Mouse (Mus musculus) G1E (cell line): ENCODE data around the gene Nrf1. TPM values are rescaled to one million over a fixed set of nuclear protein-coding genes. Genes with fewer than 3 reads are reported as not detected.

Source experiments
- ATAC-seq: 2 replicates; pipeline ENCODE4 v1.8.0; 2016; ENCODE audit warnings: mild to moderate bottlenecking; ENCODE audit not compliant: insufficient number of reproducible peaks, poor library complexity, low FRiP score, severe bottlenecking; ENCODE audit errors: extremely low read depth
- DNase-seq: peaks from one replicate; pipeline ENCODE4 v3.0.0; 2012; ENCODE audit warnings: low spot score
- H3K27me3 ChIP-seq: 2 replicates; pipeline ENCODE4 v1.6.1; 2012; ENCODE audit warnings: mild to moderate bottlenecking, low read length, inconsistent platforms; ENCODE audit not compliant: insufficient read depth
- H3K36me3 ChIP-seq: replicated peaks from 2 replicates; pipeline ENCODE3; 2012; ENCODE audit warnings: mild to moderate bottlenecking, inconsistent platforms
- H3K4me1 ChIP-seq: 2 replicates; pipeline ENCODE4 v1.6.1; 2012; ENCODE audit warnings: low read depth, low read length, inconsistent platforms, mixed read lengths; ENCODE audit not compliant: insufficient read depth
- H3K4me3 ChIP-seq: 2 replicates; pipeline ENCODE4 v1.5.1; 2012; ENCODE audit warnings: low read depth, mild to moderate bottlenecking, inconsistent platforms, low read length, moderate library complexity, mixed read lengths
- H3K9me3 ChIP-seq: replicated peaks from 2 replicates; pipeline ENCODE4 v1.6.1; 2012; ENCODE audit warnings: inconsistent platforms
- CTCF ChIP-seq: IDR thresholded peaks from 2 replicates; pipeline ENCODE4 v1.5.1; 2012; ENCODE audit warnings: low read depth, low read length, inconsistent platforms, mixed read lengths
- GATA1 ChIP-seq: IDR thresholded peaks from 2 replicates; pipeline ENCODE4 v1.6.1; 2012; ENCODE audit warnings: borderline replicate concordance, low read length, inconsistent platforms, mixed read lengths
- GATA2 ChIP-seq: IDR thresholded peaks from 2 replicates; pipeline ENCODE4 v1.6.1; 2012; ENCODE audit warnings: low read depth, low read length, inconsistent platforms, borderline replicate concordance
- POLR2AphosphoS5 ChIP-seq: IDR thresholded peaks from 2 replicates; pipeline ENCODE4 v1.6.1; 2012; ENCODE audit warnings: low read depth, low read length, inconsistent platforms; ENCODE audit not compliant: insufficient replicate concordance
- TAL1 ChIP-seq: conservative IDR thresholded peaks from 2 replicates; pipeline ENCODE4 v1.6.1; 2012; ENCODE audit warnings: low read depth, low read length, inconsistent platforms, mixed read lengths
- polyA plus RNA-seq: library from polyadenylated mRNA; stranded (reverse); fragments of >175 nt; gene quantifications from 2 replicates; pipeline ENCODE4 v1.2.3, GENCODE M21; 2012
- total RNA-seq, 2 experiments: library from RNA; stranded (forward) in 1 of 2; stranded (reverse) in 1 of 2; fragments of 200-1000 nt in 1 of 2; fragments of >200 nt in 1 of 2; fragmentation: Nextera tagmentation in 1 of 2; gene quantifications; 2 replicates each; pipeline ENCODE4 v1.2.3; 2014 to 2017

Gene Nrf1
- total and polyA plus RNA-seq, 3 experiments: 9.7 to 79.0 (median 52.4) TPM

DNA sequence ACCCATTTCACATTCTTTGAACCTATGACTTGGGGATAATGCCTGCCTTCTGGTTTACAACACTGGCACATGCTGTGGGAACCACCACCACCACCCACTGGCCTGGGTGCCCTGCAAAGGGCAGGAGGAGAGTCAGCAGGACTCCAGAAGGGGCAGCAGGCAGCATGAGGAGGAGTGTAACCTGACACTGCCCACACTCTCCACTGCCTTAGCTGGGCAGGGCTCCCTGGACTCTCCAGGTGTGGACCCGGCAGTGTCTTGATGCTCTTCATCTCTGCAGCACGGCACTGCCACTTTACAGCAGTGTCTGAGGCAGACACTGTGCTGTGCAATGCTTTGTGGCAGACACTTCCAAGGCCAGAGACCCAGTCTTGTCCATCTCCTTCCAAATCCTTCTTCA is 34.3 kb upstream of the Nrf1 start:
- TF ChIP-seq CTCF (no peak), POLR2AphosphoS5 (no peak), TAL1 (no peak), GATA2 (no peak), GATA1 (no peak)
- ATAC-seq (no peak), DNase-seq (no peak)
- no peaks in the 10 kb centered on the region for H3K9me3 ChIP-seq
- H3K4me1 ChIP-seq: no peaks in the 10 kb centered on the region
- H3K27me3 ChIP-seq: peaks cover 30% of the 10 kb centered on the region
- H3K4me3 ChIP-seq: no peak overlapping the region
- no peaks in the 10 kb centered on the region for H3K36me3 ChIP-seq

GRCm38 (mm10) chr6:30014187-30014864 is 33.5 kb upstream of the Nrf1 start:
- H3K27me3 ChIP-seq: peaks cover 26% of the 10 kb centered on the region
- no peaks in the 10 kb centered on the region for H3K4me1 ChIP-seq
- no peak for TF ChIP-seq GATA2
- no peak for TF ChIP-seq TAL1
- TF ChIP-seq CTCF: no peak
- TF ChIP-seq GATA1: no peak
- TF ChIP-seq POLR2AphosphoS5: no peak
- no peaks in the 10 kb centered on the region for H3K36me3 ChIP-seq
- H3K4me3 ChIP-seq: no peak overlapping the region
- H3K9me3 ChIP-seq: no peaks in the 10 kb centered on the region
- no peak for DNase-seq
- no peak for ATAC-seq

- Histone ChIP-seq H3K27me3 (peaks cover 13% of the 10 kb centered on the region), H3K36me3 (no peaks in the 10 kb centered on the region), H3K9me3 (no peaks in the 10 kb centered on the region), H3K4me3 (no peak overlapping the region), H3K4me1 (no peaks in the 10 kb centered on the region)
- TF ChIP-seq GATA2 (no peak), CTCF (no peak), POLR2AphosphoS5 (no peak), GATA1 (no peak), TAL1 (no peak)
- ATAC-seq (no peak), DNase-seq (no peak)
These were observed 26.5 kb upstream of the Nrf1 start for GRCm38 (mm10) chr6:30021241-30021640.

DNA sequence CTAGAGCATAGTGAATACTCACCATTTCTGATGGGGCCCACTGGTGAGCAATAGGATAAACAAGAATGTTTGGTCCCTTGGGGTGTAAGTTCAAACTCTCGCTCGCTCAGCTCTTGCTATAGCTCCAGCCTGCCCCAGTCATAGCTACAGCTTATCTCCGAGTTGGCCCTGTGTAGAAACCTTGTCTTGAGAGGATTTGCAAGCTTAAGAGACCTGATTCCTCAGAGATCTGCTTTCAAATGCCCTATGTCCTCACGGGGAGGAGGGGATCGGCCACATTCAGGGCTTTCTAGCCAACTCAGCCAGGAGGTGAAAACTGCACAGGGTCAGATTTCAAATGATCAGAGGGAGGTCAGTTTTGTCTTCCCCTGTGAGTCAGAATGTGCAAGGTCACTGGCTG is 26.1 kb upstream of the Nrf1 start:
- Histone ChIP-seq H3K27me3 (peaks cover 14% of the 10 kb centered on the region), H3K4me3 (no peak overlapping the region), H3K36me3 (no peaks in the 10 kb centered on the region), H3K4me1 (peaks cover under 1% of the 10 kb centered on the region; the same call in 1 of the 2 replicates), H3K9me3 (no peaks in the 10 kb centered on the region)
- DNase-seq (no peak), ATAC-seq (no peak)
- no peak for TF ChIP-seq GATA1
- TF ChIP-seq GATA2: no peak
- TF ChIP-seq POLR2AphosphoS5: no peak
- no peak for TF ChIP-seq TAL1
- no peak for TF ChIP-seq CTCF

- TF ChIP-seq GATA1 (no peak), POLR2AphosphoS5 (no peak)
- Histone ChIP-seq H3K36me3 (no peaks in the 10 kb centered on the region), H3K27me3 (peaks cover 33% of the 10 kb centered on the region), H3K4me3 (no peak overlapping the region), H3K4me1 (peaks cover 8% of the 10 kb centered on the region; the same call in 1 of the 2 replicates), H3K9me3 (no peaks in the 10 kb centered on the region)
- DNase-seq (no peak), ATAC-seq (no peak)
These were observed 21.0 kb upstream of the Nrf1 start for GRCm38 (mm10) chr6:30026799-30027198.

GRCm38 (mm10) chr6:30028358-30028757 is 19.4 kb upstream of the Nrf1 start:
- Histone ChIP-seq H3K4me1 (peaks cover 8% of the 10 kb centered on the region; the same call in 1 of the 2 replicates), H3K27me3 (peaks cover 33% of the 10 kb centered on the region), H3K9me3 (no peaks in the 10 kb centered on the region), H3K4me3 (no peak overlapping the region), H3K36me3 (no peaks in the 10 kb centered on the region)
- TF ChIP-seq TAL1 (no peak), GATA2 (no peak), CTCF (no peak), POLR2AphosphoS5 (no peak), GATA1 (no peak)
- no peak for DNase-seq
- ATAC-seq: no peak
